Comparison of ENCODE assay signal across 8 mouse cellular contexts in genomic region chr17:86484087-86484737, GRCm38 (mm10). TPM values are rescaled to one million over a fixed set of nuclear protein-coding genes. Genes with fewer than 3 reads are reported as not detected.
DNase-seq lines count a peak whose midpoint lies in the region; ATAC-seq lines count a peak whose summit lies in the region.

No protein-coding gene starts in this region.

- H3K9ac ChIP-seq in intestine, embryonic 16.5 days (ENCODE audit: low read depth, low read length) = no peak overlapping the region
- no peak overlapping the region for H3K9ac ChIP-seq in midbrain, embryonic 11.5 days (ENCODE audit: low read length)

- H3K27ac ChIP-seq in intestine, embryonic 16.5 days (ENCODE audit: low read length) = no peak overlapping the region
- no peak overlapping the region for H3K27ac ChIP-seq in midbrain, embryonic 11.5 days (ENCODE audit: low read depth, low read length)

- no peaks in the 10 kb centered on the region for H3K36me3 ChIP-seq in intestine, embryonic 16.5 days (ENCODE audit: control insufficient read depth, insufficient read depth, low read length)
- H3K36me3 ChIP-seq in midbrain, embryonic 11.5 days (ENCODE audit: control insufficient read depth, insufficient read depth, low read length) = no peaks in the 10 kb centered on the region

- intact Hi-C loops in left cerebral cortex, postnatal 14 days (cut with DNase I) = loop anchor here (5.0 kb wide), 1 partner anchor 423 kb away; no protein-coding TSS in a partner anchor

- WGBS in intestine, embryonic 16.5 days = 11% methylated on average over 3 of the region's 3 CpGs
- 10% methylated on average over 3 of the region's 3 CpGs for WGBS in midbrain, embryonic 11.5 days

- ATAC-seq in intestine, embryonic 16.5 days = peak; percentile 52
- ATAC-seq in midbrain, embryonic 11.5 days (ENCODE audit: low FRiP score) = no peak; the same call in 1 of the 2 replicates

- H3K27me3 ChIP-seq in intestine, embryonic 16.5 days (replicated peaks; ENCODE audit: control insufficient read depth, insufficient read depth, low read length) = no peaks in the 10 kb centered on the region
- H3K27me3 ChIP-seq in midbrain, embryonic 11.5 days (ENCODE audit: control insufficient read depth, insufficient read depth, low read length) = no peaks in the 10 kb centered on the region

- DNase-seq in R1 (ENCODE audit: low read depth, low spot score) = peak; percentile 69
- peak; percentile 81 for DNase-seq in cerebellum, adult 9-10 months
- DNase-seq in gastrocnemius, adult 8-10 months (ENCODE audit: low spot score in 2 of 2) = peak; percentile 55 to 60
- DNase-seq in left cerebral cortex, postnatal 14 days (ENCODE audit: low spot score in 2 of 2) = peak; percentile 81 to 83
- DNase-seq in midbrain, embryonic 11.5 days (ENCODE audit: low spot score, missing footprints) = peak; percentile 97
- peak; percentile 56 for DNase-seq in skeletal muscle tissue, adult 2 months (ENCODE audit: low read depth, low spot score)
- DNase-seq in yolk sac, embryonic 10.5 days (ENCODE audit: low spot score) = peak; percentile 81

- H3K4me3 ChIP-seq in intestine, embryonic 16.5 days (ENCODE audit: low read length) = no peak overlapping the region
- H3K4me3 ChIP-seq in midbrain, embryonic 11.5 days (ENCODE audit: low read depth, low read length) = no peak overlapping the region

- H3K9me3 ChIP-seq in intestine, embryonic 16.5 days (ENCODE audit: control insufficient read depth, low read length) = no peaks in the 10 kb centered on the region
- no peaks in the 10 kb centered on the region for H3K9me3 ChIP-seq in midbrain, embryonic 11.5 days (ENCODE audit: control insufficient read depth, low read length)

- H3K4me1 ChIP-seq in intestine, embryonic 16.5 days (ENCODE audit: control insufficient read depth, insufficient read depth, low read length) = no peaks in the 10 kb centered on the region
- no peaks in the 10 kb centered on the region for H3K4me1 ChIP-seq in midbrain, embryonic 11.5 days (ENCODE audit: control insufficient read depth, insufficient read depth, low read length)

- H3K4me2 ChIP-seq in intestine, embryonic 16.5 days (ENCODE audit: low read depth, low read length) = no peak overlapping the region
- no peak overlapping the region for H3K4me2 ChIP-seq in midbrain, embryonic 11.5 days

RNA-seq across cellular contexts. Expression of gene Gm10309, which starts 20.8 kb away (rescaled TPM):
- total RNA-seq in gastrocnemius, adult 8-10 months (2022) = under 1 TPM in 1 of 4 experiments, not detected in 3; 0.24 TPM
- polyA plus RNA-seq in intestine, embryonic 16.5 days (2015; fragmentation: Nextera tagmentation; extraction: Ambion mirVana) = 0.24 and 0.37 TPM in 2 replicates
- total RNA-seq in left cerebral cortex, postnatal 14 days (2021) = not detected
- 0.12 TPM in 1 of 2 replicates, not detected in the other for polyA plus RNA-seq in midbrain, embryonic 11.5 days (2014; fragmentation: Nextera tagmentation; extraction: Ambion mirVana)
